Mouse (Mus musculus) adrenal gland, adult 2 months (tissue): Measurements from ENCODE around the gene Eif2ak4. TPM values are rescaled to one million over a fixed set of nuclear protein-coding genes. Genes with fewer than 3 reads are reported as not detected.
A peak's percentile ranks its signal among the peaks of the same experiment; 100 is the strongest.

Source experiments
- DNase-seq: peaks from one replicate; pipeline ENCODE4 v3.0.0; 2021
- polyA plus RNA-seq: library from polyadenylated mRNA; depleted of rRNA; stranded (reverse); fragments of >200 nt; gene quantifications from 2 replicates; pipeline ENCODE4 v1.2.3, GENCODE M21; 2012
- total RNA-seq, 2 experiments: library from RNA; stranded (reverse); gene quantifications; 2 replicates each; pipeline ENCODE4 v1.2.3; 2021

Gene Eif2ak4
- total and polyA plus RNA-seq, 3 experiments: 11.2 to 17.0 (median 15.1) TPM

- DNase-seq: no peak
These were observed 17.1 kb downstream of the Eif2ak4 start for GRCm38 (mm10) chr2:118405568-118405967.

- DNase-seq: no peak
These were observed 18.4 kb downstream of the Eif2ak4 start for GRCm38 (mm10) chr2:118406811-118407210.

GRCm38 (mm10) chr2:118408336-118408895, 20.0 kb downstream of the Eif2ak4 start:
- DNase-seq: no peak

GRCm38 (mm10) chr2:118412821-118413220, 24.4 kb downstream of the Eif2ak4 start:
- DNase-seq: no peak

GRCm38 (mm10) chr2:118415601-118416355, 27.4 kb downstream of the Eif2ak4 start:
- DNase-seq: no peak

- DNase-seq: peak; percentile 68
These were observed 29.7 kb downstream of the Eif2ak4 start for GRCm38 (mm10) chr2:118418076-118418475.

- DNase-seq: no peak
These were observed 33.5 kb downstream of the Eif2ak4 start for GRCm38 (mm10) chr2:118421951-118422350.

GRCm38 (mm10) chr2:118422385-118422784, 34.0 kb downstream of the Eif2ak4 start:
- DNase-seq: peak; percentile 9

GRCm38 (mm10) chr2:118428296-118428695, 39.9 kb downstream of the Eif2ak4 start:
- DNase-seq: no peak

- DNase-seq: no peak
These were observed 40.9 kb downstream of the Eif2ak4 start for GRCm38 (mm10) chr2:118429297-118429696.

GRCm38 (mm10) chr2:118430630-118431029, 42.2 kb downstream of the Eif2ak4 start:
- no peak for DNase-seq

GRCm38 (mm10) chr2:118431589-118431988, 43.2 kb downstream of the Eif2ak4 start:
- DNase-seq: peak; percentile 41

GRCm38 (mm10) chr2:118442172-118442571, 53.8 kb downstream of the Eif2ak4 start:
- DNase-seq: no peak

GRCm38 (mm10) chr2:118442723-118443122, 54.3 kb downstream of the Eif2ak4 start:
- DNase-seq: no peak

GRCm38 (mm10) chr2:118445696-118446674, 57.6 kb downstream of the Eif2ak4 start:
- no peak for DNase-seq

- no peak for DNase-seq
These were observed 59.8 kb downstream of the Eif2ak4 start for GRCm38 (mm10) chr2:118448181-118448580.

GRCm38 (mm10) chr2:118451056-118451455, 62.6 kb downstream of the Eif2ak4 start:
- DNase-seq: no peak

GRCm38 (mm10) chr2:118457029-118457428, 68.6 kb downstream of the Eif2ak4 start:
- no peak for DNase-seq

GRCm38 (mm10) chr2:118457463-118458261, 69.2 kb downstream of the Eif2ak4 start:
- no peak for DNase-seq

GRCm38 (mm10) chr2:118461480-118462165, 73.2 kb downstream of the Eif2ak4 start:
- DNase-seq: no peak

- DNase-seq: no peak
These were observed 75.1 kb downstream of the Eif2ak4 start for GRCm38 (mm10) chr2:118463480-118463879.
